Mouse (Mus musculus): ENCODE results near the gene Sprr3.
"Not testable (repeated sequence)": the region's sequence is repeated elsewhere in the genome, so short reads cannot be mapped to it uniquely, and the experiment has no call there.

Gene Sprr3

DNA sequence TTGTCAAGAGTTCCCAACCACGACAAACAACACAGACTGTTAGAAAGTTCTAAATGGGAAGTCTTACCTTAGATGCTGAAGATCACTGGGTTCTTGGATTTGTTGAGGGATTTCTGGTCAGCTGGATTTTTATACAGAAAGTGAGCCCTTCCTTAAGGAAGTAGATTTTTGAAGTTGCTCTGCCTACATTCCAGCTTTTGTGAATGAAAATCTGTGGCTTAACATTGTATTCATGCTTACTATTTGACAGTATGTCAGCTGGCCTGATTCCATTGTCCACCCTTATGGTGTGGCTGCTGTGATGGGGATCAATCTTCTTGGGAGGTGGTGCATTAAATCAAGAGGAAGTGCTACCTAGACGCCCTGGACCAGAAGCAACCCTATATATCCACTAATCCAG, at the start of gene Sprr3:
Sprr3 (minus strand) TSS at position 101 of the 400 bp plus-strand sequence.
- Histone ChIP-seq H3K27me3 (ENCODE audit: insufficient read depth, low read length) (no peaks in the 10 kb centered on the region), H3K36me3 (ENCODE audit: insufficient read depth, low read length) (no peaks in the 10 kb centered on the region), H3K9me3 (ENCODE audit: low read length) (no peaks in the 10 kb centered on the region), H3K4me1 (replicated peaks; ENCODE audit: low read depth, low read length) (no peaks in the 10 kb centered on the region), H3K4me3 (replicated peaks; ENCODE audit: low read length) (no peak within 1 kb of the TSS)
- TF ChIP-seq NANOG (IDR thresholded peaks at IDR 0.05; ENCODE audit: borderline replicate concordance, low read length) (no peak), POU5F1 (IDR thresholded peaks at IDR 0.05; ENCODE audit: borderline replicate concordance, low read length) (no peak), CTCF (conservative IDR thresholded peaks at IDR 0.05; ENCODE audit: low read length) (no peak)

- Histone ChIP-seq H3K9me3 (ENCODE audit: low read length) (no peaks in the 10 kb centered on the region), H3K36me3 (ENCODE audit: insufficient read depth, low read length) (no peaks in the 10 kb centered on the region), H3K4me1 (replicated peaks; ENCODE audit: low read depth, low read length) (no peaks in the 10 kb centered on the region), H3K4me3 (replicated peaks; ENCODE audit: low read length) (no peak overlapping the region), H3K27me3 (ENCODE audit: insufficient read depth, low read length) (no peaks in the 10 kb centered on the region)
- TF ChIP-seq CTCF (conservative IDR thresholded peaks at IDR 0.05; ENCODE audit: low read length) (no peak), NANOG (IDR thresholded peaks at IDR 0.05; ENCODE audit: borderline replicate concordance, low read length) (no peak), POU5F1 (IDR thresholded peaks at IDR 0.05; ENCODE audit: borderline replicate concordance, low read length) (no peak)
These were observed 49.7 kb upstream of the Sprr3 start for GRCm38 (mm10) chr3:92508185-92508584.

DNA sequence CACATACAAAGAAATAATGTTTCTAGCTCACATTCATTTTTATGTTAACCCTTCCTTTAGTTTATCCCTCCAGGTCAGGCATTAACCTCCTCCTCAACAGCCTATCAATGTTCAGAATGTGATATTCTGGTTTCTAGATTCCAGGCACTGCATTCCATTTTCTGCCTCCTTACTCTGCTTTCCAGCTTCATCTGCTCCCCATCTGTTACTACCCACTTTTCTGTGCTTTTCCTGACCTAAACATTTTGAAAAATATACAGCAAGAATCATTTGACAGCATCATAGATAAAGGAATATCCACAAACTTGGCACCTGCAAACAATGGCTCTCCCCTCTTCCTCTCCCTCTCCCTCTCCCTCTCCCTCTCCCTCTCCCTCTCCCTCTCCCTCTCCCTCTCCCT, 45.0 kb upstream of the Sprr3 start:
- Histone ChIP-seq H3K4me1 (replicated peaks; ENCODE audit: low read depth, low read length) (no peaks in the 10 kb centered on the region), H3K9me3 (ENCODE audit: low read length) (no peaks in the 10 kb centered on the region), H3K27me3 (ENCODE audit: insufficient read depth, low read length) (no peaks in the 10 kb centered on the region), H3K36me3 (ENCODE audit: insufficient read depth, low read length) (no peaks in the 10 kb centered on the region), H3K4me3 (replicated peaks; ENCODE audit: low read length) (no peak overlapping the region)
- no peak for TF ChIP-seq CTCF (conservative IDR thresholded peaks at IDR 0.05; ENCODE audit: low read length)
- TF ChIP-seq NANOG (IDR thresholded peaks at IDR 0.05; ENCODE audit: borderline replicate concordance, low read length), result no peak
- TF ChIP-seq POU5F1 (IDR thresholded peaks at IDR 0.05; ENCODE audit: borderline replicate concordance, low read length), result no peak

- no peaks in the 10 kb centered on the region for H3K4me1 ChIP-seq (replicated peaks; ENCODE audit: low read depth, low read length)
- no peaks in the 10 kb centered on the region for H3K9me3 ChIP-seq (ENCODE audit: low read length)
- no peaks in the 10 kb centered on the region for H3K27me3 ChIP-seq (ENCODE audit: insufficient read depth, low read length)
- H3K4me3 ChIP-seq (replicated peaks; ENCODE audit: low read length), result no peak within 1 kb of the TSS
- TF ChIP-seq CTCF (conservative IDR thresholded peaks at IDR 0.05; ENCODE audit: low read length) (no peak), NANOG (IDR thresholded peaks at IDR 0.05; ENCODE audit: borderline replicate concordance, low read length) (no peak), POU5F1 (IDR thresholded peaks at IDR 0.05; ENCODE audit: borderline replicate concordance, low read length) (no peak)
- H3K36me3 ChIP-seq (ENCODE audit: insufficient read depth, low read length), result no peaks in the 10 kb centered on the region
These were observed 41.9 kb upstream of the Sprr3 start, which contains the start of gene Sprr4 for GRCm38 (mm10) chr3:92500393-92500792. Sprr4 (minus strand) TSS chr3:92500493.

DNA sequence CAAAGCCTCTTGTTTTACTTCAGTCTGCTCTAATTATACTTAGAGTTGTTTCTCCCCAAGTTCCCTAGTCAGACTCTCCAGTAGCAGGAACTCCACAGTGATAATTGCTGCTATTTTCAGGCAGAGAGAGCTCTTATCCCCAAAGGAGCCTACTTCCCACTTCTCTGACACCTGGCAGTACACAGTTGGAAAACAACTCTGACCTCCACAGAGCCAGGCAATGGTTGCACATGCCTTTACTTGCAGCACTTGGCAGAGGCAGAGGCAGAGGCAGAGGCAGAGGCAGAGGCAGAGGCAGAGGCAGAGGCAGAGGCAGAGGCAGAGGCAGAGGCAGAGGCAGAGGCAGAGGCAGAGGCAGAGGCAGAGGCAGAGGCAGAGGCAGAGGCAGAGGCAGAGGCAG, 31.7 kb upstream of the Sprr3 start:
- not testable (repeated sequence) for H3K9me3 ChIP-seq (ENCODE audit: low read length); H3K27me3 ChIP-seq (ENCODE audit: insufficient read depth, low read length); H3K4me1 ChIP-seq (replicated peaks; ENCODE audit: low read depth, low read length)

DNA sequence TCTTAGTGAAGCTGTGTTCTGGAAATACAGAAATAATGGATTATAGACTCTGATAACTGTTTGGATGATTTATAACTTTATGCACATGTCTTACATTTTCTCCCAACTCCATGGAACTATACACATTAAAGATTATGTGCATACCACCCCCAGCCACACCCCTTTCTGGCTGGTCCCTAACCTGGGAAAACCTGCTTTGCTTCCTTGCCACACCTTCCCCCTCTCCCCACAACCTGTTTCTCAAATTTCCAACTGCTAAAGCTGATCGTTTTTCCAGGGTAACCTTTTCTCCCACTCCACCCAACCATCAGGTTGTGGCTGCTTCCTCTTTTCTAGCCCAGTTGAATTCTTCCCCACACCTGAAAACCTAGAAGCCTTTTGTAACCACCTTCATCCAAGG, 27.8 kb upstream of the Sprr3 start:
- TF ChIP-seq CTCF (conservative IDR thresholded peaks at IDR 0.05; ENCODE audit: low read length), result no peak
- TF ChIP-seq NANOG (IDR thresholded peaks at IDR 0.05; ENCODE audit: borderline replicate concordance, low read length), result no peak
- no peaks in the 10 kb centered on the region; the same call in 1 of the 2 replicates for H3K9me3 ChIP-seq (ENCODE audit: low read length)
- H3K27me3 ChIP-seq (ENCODE audit: insufficient read depth, low read length), result peaks cover 2% of the 10 kb centered on the region; the same call in 1 of the 2 replicates

More for the DNA sequence above, 31.7 kb upstream of the Sprr3 start:
- H3K4me3 ChIP-seq (replicated peaks; ENCODE audit: low read length); H3K36me3 ChIP-seq (ENCODE audit: insufficient read depth, low read length): not testable (repeated sequence)

GRCm38 (mm10) chr3:92485863-92486262, 27.3 kb upstream of the Sprr3 start, which contains the start of gene Sprr1a:
Sprr1a (minus strand) TSS chr3:92485895.
- Histone ChIP-seq H3K4me1 (replicated peaks; ENCODE audit: low read depth, low read length) (peaks cover 3% of the 10 kb centered on the region; the same call in 1 of the 2 replicates), H3K27me3 (ENCODE audit: insufficient read depth, low read length) (peaks cover 2% of the 10 kb centered on the region; the same call in 1 of the 2 replicates), H3K4me3 (replicated peaks; ENCODE audit: low read length) (no peak within 1 kb of the TSS), H3K36me3 (ENCODE audit: insufficient read depth, low read length) (no peaks in the 10 kb centered on the region), H3K9me3 (ENCODE audit: low read length) (no peaks in the 10 kb centered on the region; the same call in 1 of the 2 replicates)
- no peak for TF ChIP-seq NANOG (IDR thresholded peaks at IDR 0.05; ENCODE audit: borderline replicate concordance, low read length)
- TF ChIP-seq CTCF (conservative IDR thresholded peaks at IDR 0.05; ENCODE audit: low read length), result no peak
- no peak for TF ChIP-seq POU5F1 (IDR thresholded peaks at IDR 0.05; ENCODE audit: borderline replicate concordance, low read length)

More for the DNA sequence above, 27.8 kb upstream of the Sprr3 start:
- Histone ChIP-seq H3K4me1 (replicated peaks; ENCODE audit: low read depth, low read length) (peaks cover 3% of the 10 kb centered on the region; the same call in 1 of the 2 replicates), H3K36me3 (ENCODE audit: insufficient read depth, low read length) (no peaks in the 10 kb centered on the region), H3K4me3 (replicated peaks; ENCODE audit: low read length) (no peak overlapping the region)

GRCm38 (mm10) chr3:92481249-92481648, 22.7 kb upstream of the Sprr3 start:
- not testable (repeated sequence) for H3K4me3 ChIP-seq (replicated peaks; ENCODE audit: low read length); H3K36me3 ChIP-seq (ENCODE audit: insufficient read depth, low read length); H3K9me3 ChIP-seq (ENCODE audit: low read length); H3K27me3 ChIP-seq (ENCODE audit: insufficient read depth, low read length); H3K4me1 ChIP-seq (replicated peaks; ENCODE audit: low read depth, low read length)
- TF ChIP-seq CTCF (conservative IDR thresholded peaks at IDR 0.05; ENCODE audit: low read length), result peak; percentile 31

- Histone ChIP-seq H3K4me1 (replicated peaks; ENCODE audit: low read depth, low read length) (no peaks in the 10 kb centered on the region), H3K9me3 (ENCODE audit: low read length) (no peaks in the 10 kb centered on the region), H3K4me3 (replicated peaks; ENCODE audit: low read length) (no peak overlapping the region), H3K36me3 (ENCODE audit: insufficient read depth, low read length) (no peaks in the 10 kb centered on the region), H3K27me3 (ENCODE audit: insufficient read depth, low read length) (no peaks in the 10 kb centered on the region)
- no peak for TF ChIP-seq CTCF (conservative IDR thresholded peaks at IDR 0.05; ENCODE audit: low read length)
- TF ChIP-seq POU5F1 (IDR thresholded peaks at IDR 0.05; ENCODE audit: borderline replicate concordance, low read length), result no peak
- no peak for TF ChIP-seq NANOG (IDR thresholded peaks at IDR 0.05; ENCODE audit: borderline replicate concordance, low read length)
These were observed 11.6 kb upstream of the Sprr3 start for GRCm38 (mm10) chr3:92470111-92470510.

Data from E14TG2a.4 (cell line).